Mouse (Mus musculus) frontal cortex, adult 2 months (tissue): ENCODE measurements around the gene Cd28. TPM values are rescaled to one million over a fixed set of nuclear protein-coding genes. Genes with fewer than 3 reads are reported as not detected.

Experiments
- polyA plus RNA-seq: library from polyadenylated mRNA; depleted of rRNA; stranded (reverse); fragments of >200 nt; gene quantifications from 2 replicates; pipeline ENCODE4 v1.2.3, GENCODE M21; 2012; rRNA removed

Gene Cd28
- polyA plus RNA-seq, 1 experiment: 0.54 TPM

Other genes starting within 250 kb of the Cd28 start
- gene Raph1, start 149.7 kb upstream of the Cd28 start, polyA plus RNA-seq: 16.0 and 19.7 TPM in 2 replicates
- not detected in 2 replicates for gene Ctla4, start 170.2 kb downstream of the Cd28 start, polyA plus RNA-seq